In genomic region chr17:53479604-53480041, GRCm38 (mm10) we compare ENCODE assay signal across 8 mouse cellular contexts. TPM values are rescaled to one million over a fixed set of nuclear protein-coding genes. Genes with fewer than 3 reads are reported as not detected.
DNase-seq lines count a peak whose midpoint lies in the region; ATAC-seq lines count a peak whose summit lies in the region.

No protein-coding gene starts in this region.

- WGBS in hindbrain, embryonic 15.5 days, result 0% methylated on average over 28 of the region's 33 CpGs

- peak; percentile 60 for ATAC-seq in frontal cortex, adult (ENCODE audit: low TSS enrichment)
- no peak; the same call in 1 of the 2 replicates for ATAC-seq in hindbrain, embryonic 15.5 days (ENCODE audit: low FRiP score, low read depth)

- DNase-seq in R1 (ENCODE audit: low read depth, low spot score), result peak; percentile 83
- peak; percentile 63 for DNase-seq in cerebellum, adult 11-12 months
- DNase-seq in layer of hippocampus, postnatal 36 days, result peak; percentile 63 to 68
- DNase-seq in lung, postnatal 14 days, result peak; percentile 48
- DNase-seq in retina, postnatal 1 day, result peak; percentile 67
- peak; percentile 79 for DNase-seq in yolk sac, embryonic 10.5 days (ENCODE audit: low spot score)

- H3K27ac ChIP-seq in hindbrain, embryonic 15.5 days (replicated peaks), result peak overlapping the region; percentile 99

- H3K4me3 ChIP-seq in hindbrain, embryonic 15.5 days, result peak overlapping the region; percentile 85

- peak overlapping the region; percentile 92 for H3K9ac ChIP-seq in hindbrain, embryonic 15.5 days

- peaks cover 28% of the 10 kb centered on the region for H3K4me1 ChIP-seq in hindbrain, embryonic 15.5 days (replicated peaks)

- H3K36me3 ChIP-seq in hindbrain, embryonic 15.5 days, result peaks cover 5% of the 10 kb centered on the region; the same call in 1 of the 2 replicates

- no peaks in the 10 kb centered on the region for H3K27me3 ChIP-seq in hindbrain, embryonic 15.5 days

- peak overlapping the region; percentile 66 for H3K4me2 ChIP-seq in hindbrain, embryonic 15.5 days

- H3K9me3 ChIP-seq in hindbrain, embryonic 15.5 days, result no peaks in the 10 kb centered on the region

RNA-seq across cellular contexts. Expression of gene Rab5a, which starts 0.6 kb away (rescaled TPM):
- 112 and 113 TPM in 2 replicates for polyA plus RNA-seq in hindbrain, embryonic 15.5 days (2015; fragmentation: Nextera tagmentation; extraction: Ambion mirVana)
- total RNA-seq in layer of hippocampus, postnatal 36 days (2021), result 100 to 1,000 TPM; 123 to 127 TPM

RNA-seq across cellular contexts. Expression of gene Efhb, which starts 16.5 kb away (rescaled TPM):
- 1.1 and 1.3 TPM in 2 replicates for polyA plus RNA-seq in hindbrain, embryonic 15.5 days (2015; fragmentation: Nextera tagmentation; extraction: Ambion mirVana)
- total RNA-seq in layer of hippocampus, postnatal 36 days (2021), result under 1 TPM in 1 of 2 experiments, not detected in 1; 0.40 TPM

RNA-seq across cellular contexts. Expression of gene Pp2d1, which starts 59.6 kb away (rescaled TPM):
- polyA plus RNA-seq in hindbrain, embryonic 15.5 days (2015; fragmentation: Nextera tagmentation; extraction: Ambion mirVana), result 0.26 and 0.35 TPM in 2 replicates
- not detected for total RNA-seq in layer of hippocampus, postnatal 36 days (2021)
